ENCODE assay signal across 8 mouse cellular contexts in the genomic region with DNA sequence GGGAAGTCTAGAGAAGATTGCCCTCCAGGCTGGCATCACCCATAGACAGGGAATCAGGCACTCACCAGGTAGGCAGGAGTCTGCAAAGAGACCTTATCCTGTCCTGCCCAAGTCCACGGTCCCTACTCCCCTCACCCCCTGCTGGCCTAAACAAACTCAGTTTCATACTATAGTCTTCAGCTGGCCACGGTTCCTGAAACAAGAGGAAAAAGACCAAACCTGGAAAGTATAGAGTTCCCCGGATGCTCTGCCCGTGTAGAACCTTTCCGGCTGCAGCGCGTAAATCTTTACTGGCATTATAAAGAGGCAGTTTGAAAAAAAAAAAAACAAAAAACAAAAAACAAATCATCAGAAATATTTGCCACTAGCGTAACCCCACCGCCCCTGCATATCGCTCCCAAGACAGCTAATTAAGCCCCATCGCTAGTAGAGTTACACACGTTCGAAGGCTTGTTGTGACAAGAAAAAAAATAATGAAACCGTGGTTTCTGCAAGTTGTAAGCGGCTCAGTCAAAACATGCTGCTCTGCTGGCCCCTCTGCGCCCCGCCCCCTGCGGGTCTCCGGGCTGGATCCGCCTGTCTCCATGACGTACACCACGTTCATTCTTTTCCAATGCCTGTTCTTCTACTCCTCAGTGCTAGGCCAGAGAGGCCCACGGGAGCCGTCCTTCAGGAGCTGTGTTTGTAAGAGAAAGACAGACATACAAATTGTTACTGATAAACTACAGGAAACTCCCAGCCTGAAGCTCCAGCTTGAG. TPM values are rescaled to one million over a fixed set of nuclear protein-coding genes. Genes with fewer than 3 reads are reported as not detected.
DNase-seq lines count a peak whose midpoint lies in the region; ATAC-seq and TF ChIP-seq lines count a peak whose summit lies in the region.

No protein-coding gene starts in this region.

- peaks cover 20% of the 10 kb centered on the region for H3K4me1 ChIP-seq in hindbrain, embryonic 12.5 days
- H3K4me1 ChIP-seq in midbrain, embryonic 11.5 days (ENCODE audit: control insufficient read depth, insufficient read depth, low read length), result peaks cover 14% of the 10 kb centered on the region

- H3K9me3 ChIP-seq in hindbrain, embryonic 12.5 days (replicated peaks), result no peaks in the 10 kb centered on the region
- H3K9me3 ChIP-seq in midbrain, embryonic 11.5 days (ENCODE audit: control insufficient read depth, low read length), result no peaks in the 10 kb centered on the region

- TF ChIP-seq CTCF in layer of hippocampus, adult 2 months (conservative IDR thresholded peaks at IDR 0.05), result no peak

- 28% methylated on average over 24 of the region's 24 CpGs for WGBS in hindbrain, embryonic 12.5 days
- WGBS in midbrain, embryonic 11.5 days, result 28% methylated on average over 24 of the region's 24 CpGs

- peak overlapping the region; percentile 40; the same call in 1 of the 2 replicates for H3K27ac ChIP-seq in hindbrain, embryonic 12.5 days
- H3K27ac ChIP-seq in midbrain, embryonic 11.5 days (ENCODE audit: low read depth, low read length), result no peak overlapping the region
- no peak overlapping the region for H3K27ac ChIP-seq in layer of hippocampus, adult 2 months

- intact Hi-C loops in heart, postnatal 36 days (cut with DNase I), result no loop called here

- no peak overlapping the region for H3K4me3 ChIP-seq in hindbrain, embryonic 12.5 days
- H3K4me3 ChIP-seq in midbrain, embryonic 11.5 days (ENCODE audit: low read depth, low read length), result no peak overlapping the region
- H3K4me3 ChIP-seq in layer of hippocampus, adult 2 months, result no peak overlapping the region

- H3K27me3 ChIP-seq in hindbrain, embryonic 12.5 days, result no peaks in the 10 kb centered on the region
- H3K27me3 ChIP-seq in midbrain, embryonic 11.5 days (ENCODE audit: control insufficient read depth, insufficient read depth, low read length), result no peaks in the 10 kb centered on the region

- peak overlapping the region; percentile 25; the same call in 1 of the 2 replicates for H3K4me2 ChIP-seq in hindbrain, embryonic 12.5 days (replicated peaks)
- peak overlapping the region; percentile 24 for H3K4me2 ChIP-seq in midbrain, embryonic 11.5 days

- no peaks in the 10 kb centered on the region for H3K36me3 ChIP-seq in hindbrain, embryonic 12.5 days
- H3K36me3 ChIP-seq in midbrain, embryonic 11.5 days (ENCODE audit: control insufficient read depth, insufficient read depth, low read length), result no peaks in the 10 kb centered on the region

- H3K9ac ChIP-seq in hindbrain, embryonic 12.5 days, result no peak overlapping the region
- H3K9ac ChIP-seq in midbrain, embryonic 11.5 days (ENCODE audit: low read length), result peak overlapping the region; percentile 16; the same call in 1 of the 2 replicates

- peak; percentile 88 for DNase-seq in heart, adult 11 months
- no peak for DNase-seq in heart, postnatal 36 days
- peak; percentile 58 for DNase-seq in embryo, embryonic 10.5 days (ENCODE audit: low spot score)
- peak; percentile 89 for DNase-seq in midbrain, embryonic 11.5 days (ENCODE audit: low spot score, missing footprints)
- no peak for DNase-seq in layer of hippocampus, adult 2 months (ENCODE audit: low spot score in 2 of 2)
- DNase-seq in adrenal gland, adult (ENCODE audit: inconsistent age in 2 of 2, low spot score in 1 of 2), result no peak
- no peak for DNase-seq in right cerebral cortex, postnatal 10 days (ENCODE audit: low spot score in 2 of 2)

- ATAC-seq in hindbrain, embryonic 12.5 days (ENCODE audit: low FRiP score), result no peak
- no peak for ATAC-seq in midbrain, embryonic 11.5 days (ENCODE audit: low FRiP score)

RNA-seq across cellular contexts. Expression of gene Bsn, which starts 6.9 kb away (rescaled TPM):
- total RNA-seq in heart, postnatal 36 days (2021), result under 1 TPM in 1 of 2 experiments, not detected in 1; 0.03 TPM
- polyA plus RNA-seq in hindbrain, embryonic 12.5 days (2016; fragmentation: Nextera tagmentation; extraction: Ambion mirVana), result 5.4 and 6.1 TPM in 2 replicates
- polyA plus RNA-seq in midbrain, embryonic 11.5 days (2014; fragmentation: Nextera tagmentation; extraction: Ambion mirVana), result 2.4 TPM in 2 replicates
- 100 to 1,000 TPM; 236 to 246 TPM for total RNA-seq in layer of hippocampus, adult 2 months (2021)

Comparison
In these comparisons a context has a peak if more than half of its experiments do, and no peak if none do; other contexts are left out.
1. DNase-seq: peak in heart, adult 11 months (single experiment), embryo, embryonic 10.5 days (single experiment) and midbrain, embryonic 11.5 days (single experiment); none in heart, postnatal 36 days (0 of 2), layer of hippocampus, adult 2 months (0 of 2), adrenal gland, adult (0 of 2) and right cerebral cortex, postnatal 10 days (0 of 2).
2. RNA of gene Bsn, which starts 6.9 kb away (total RNA-seq): 236 to 246 TPM in layer of hippocampus, adult 2 months; 0.03 TPM in heart, postnatal 36 days; every median in the first group is over 100 times any median in the second.